Mouse (Mus musculus) cerebellum, adult 2 months (tissue): Measurements from ENCODE around the gene Dyx1c1. TPM values are rescaled to one million over a fixed set of nuclear protein-coding genes. Genes with fewer than 3 reads are reported as not detected.

Experiments
- DNase-seq, 2 experiments: peaks; one replicate each; pipeline ENCODE4 v3.0.0; 2021
- H3K27ac ChIP-seq: fragments of 200-500 bp; 2 replicates; pipeline ENCODE4 v1.5.1; 2012; ENCODE audit warnings: low read length, control low read depth, inconsistent platforms; ENCODE audit not compliant: insufficient read depth
- H3K27me3 ChIP-seq: fragments of 200-500 bp; 2 replicates; pipeline ENCODE4 v1.6.1; 2012; ENCODE audit warnings: inconsistent platforms, mild to moderate bottlenecking, low read length, moderate library complexity; ENCODE audit not compliant: control insufficient read depth, insufficient read depth
- H3K4me1 ChIP-seq: fragments of 200-500 bp; 2 replicates; pipeline ENCODE4 v1.6.1; 2011; ENCODE audit warnings: low read length; ENCODE audit not compliant: control insufficient read depth, insufficient read depth
- H3K4me3 ChIP-seq: fragments of 200-500 bp; replicated peaks from 2 replicates; pipeline ENCODE3; 2011; ENCODE audit warnings: mild to moderate bottlenecking, low read depth, low read length, control low read depth; ENCODE audit not compliant: insufficient read depth
- CTCF ChIP-seq: fragments of 200-500 bp; IDR thresholded peaks from 2 replicates; pipeline ENCODE4 v1.5.1; 2011; ENCODE audit warnings: low read depth, mild to moderate bottlenecking, control low read depth, low read length, moderate library complexity, borderline replicate concordance; ENCODE audit not compliant: insufficient read depth
- POLR2A ChIP-seq: fragments of 200-500 bp; IDR thresholded peaks from 2 replicates; pipeline ENCODE4 v1.6.1; 2011; ENCODE audit warnings: low read length, control low read depth, borderline replicate concordance; ENCODE audit not compliant: insufficient read depth
- WGBS: fragments of 180-500 bp; shearing (Covaris S2); methylation state at CpG from one replicate; pipeline ENCODE4 v1.1.7; 2018; 5-methylcytosine and 5-hydroxymethylcytosine counted together
- polyA plus RNA-seq: library from polyadenylated mRNA; depleted of rRNA; stranded (reverse); fragments of >200 nt; gene quantifications from 2 replicates; pipeline ENCODE4 v1.2.3, GENCODE M21; 2012

Dyx1c1 gene
- polyA plus RNA-seq, 1 experiment = 1.7 TPM

DNA sequence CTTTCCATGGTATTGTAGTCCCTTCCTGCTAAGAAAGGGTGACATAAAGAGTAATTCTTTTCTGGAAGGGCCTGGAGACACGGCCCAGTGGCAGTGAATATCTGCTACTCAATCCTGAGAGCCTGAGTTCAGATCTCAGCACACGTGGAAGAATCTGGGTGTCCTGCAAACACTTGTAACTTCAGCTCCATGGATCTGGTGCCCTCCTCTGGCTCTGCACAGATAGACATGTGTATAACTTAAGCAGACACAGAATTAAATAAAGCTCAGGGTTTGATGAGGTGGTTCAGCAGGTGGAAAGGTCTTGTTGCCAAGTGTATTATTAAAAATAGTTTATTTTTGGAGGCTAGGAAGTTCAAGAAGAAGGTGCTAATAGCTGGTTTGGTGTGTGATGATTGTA, 41.9 kb downstream of the Dyx1c1 start:
- DNase-seq = no peak
- Histone ChIP-seq H3K4me1 (no peaks in the 10 kb centered on the region), H3K27me3 (no peaks in the 10 kb centered on the region), H3K27ac (no peak overlapping the region), H3K4me3 (no peak overlapping the region)
- 74% methylated on average over 2 of the region's 2 CpGs for WGBS
- TF ChIP-seq POLR2A (no peak), CTCF (no peak)

DNA sequence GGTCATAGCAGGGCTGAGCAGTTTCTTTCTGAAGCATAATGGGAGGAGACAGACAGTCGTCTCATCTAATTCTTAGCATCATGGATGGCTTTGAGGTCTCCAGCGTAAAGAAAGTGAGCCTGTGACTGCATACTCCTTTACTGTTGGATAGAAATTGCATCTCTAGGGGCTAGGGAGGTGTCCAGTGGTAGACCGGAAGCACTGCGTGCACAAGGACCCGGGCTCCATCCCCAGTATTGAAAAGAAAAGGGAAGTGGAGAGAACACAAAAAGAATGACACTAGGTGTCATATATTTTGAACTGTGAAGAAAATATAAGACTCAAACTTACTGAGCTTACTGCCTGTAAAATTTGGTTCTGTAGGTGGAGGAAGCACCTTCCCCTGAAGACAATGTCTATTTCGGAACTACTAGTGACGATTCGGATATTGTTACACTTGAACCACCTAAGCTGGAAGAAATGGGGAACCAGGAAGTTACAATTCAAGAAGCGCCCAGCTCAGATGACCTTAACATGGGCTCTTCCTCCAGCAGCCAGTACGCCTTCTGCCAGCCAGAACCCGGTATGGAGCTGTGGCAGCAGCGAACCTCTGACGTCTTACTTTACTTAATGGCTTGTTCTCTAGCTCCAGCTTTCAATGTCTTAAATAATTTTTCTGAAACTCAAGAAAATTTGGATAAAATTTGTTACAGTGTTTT, 42.9 kb downstream of the Dyx1c1 start:
- no peak overlapping the region for H3K27ac ChIP-seq
- TF ChIP-seq POLR2A (no peak), CTCF (no peak)
- DNase-seq = no peak
- no peaks in the 10 kb centered on the region for H3K4me1 ChIP-seq
- no peak overlapping the region for H3K4me3 ChIP-seq
- 86% methylated on average over 13 of the region's 13 CpGs for WGBS
- no peaks in the 10 kb centered on the region for H3K27me3 ChIP-seq

DNA sequence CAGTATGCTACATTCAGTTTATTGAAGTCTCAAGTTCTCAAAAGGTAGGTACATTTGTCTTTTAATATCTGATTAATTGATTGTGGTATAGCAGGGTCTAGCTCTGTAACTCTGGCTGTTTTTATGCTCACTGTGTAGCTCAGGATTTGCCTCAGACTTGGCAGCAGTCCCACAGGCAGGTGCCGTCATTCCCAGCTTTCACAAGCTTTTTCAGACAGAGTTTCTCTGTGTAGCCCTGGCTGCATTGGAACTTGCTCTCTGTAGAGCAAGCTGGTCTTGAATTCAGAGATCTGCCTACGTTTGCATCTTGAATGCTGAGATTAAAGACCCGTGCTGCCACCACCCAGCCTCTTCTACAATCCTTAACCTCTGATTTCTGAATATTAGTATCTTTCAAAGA, 43.6 kb downstream of the Dyx1c1 start:
- no peak for DNase-seq
- Histone ChIP-seq H3K4me1 (no peaks in the 10 kb centered on the region), H3K27ac (no peak overlapping the region), H3K4me3 (no peak overlapping the region), H3K27me3 (no peaks in the 10 kb centered on the region)
- TF ChIP-seq CTCF = no peak
- TF ChIP-seq POLR2A = no peak
- WGBS = 56% methylated on average over 3 of the region's 3 CpGs

DNA sequence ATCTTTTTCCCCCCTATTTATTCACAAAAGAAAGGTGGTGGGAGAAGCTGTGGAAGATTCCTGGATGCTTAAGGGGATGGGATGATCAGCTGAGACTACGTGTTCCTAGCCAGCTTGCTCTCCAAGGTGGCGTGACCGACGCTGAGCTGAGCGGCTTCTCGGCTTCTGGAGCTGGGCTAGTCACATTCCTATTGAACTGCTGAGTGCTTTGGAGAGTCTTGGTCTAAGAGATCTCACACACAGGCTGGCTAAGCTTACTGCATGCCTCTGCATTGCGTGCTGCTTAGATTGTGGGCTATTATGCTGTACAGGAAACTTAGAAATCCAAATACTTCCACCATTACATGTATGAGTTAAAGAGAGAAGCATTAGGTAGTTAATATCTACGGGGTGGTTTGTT, 45.5 kb downstream of the Dyx1c1 start:
- no peak for TF ChIP-seq POLR2A
- no peak for TF ChIP-seq CTCF
- H3K4me3 ChIP-seq = no peak overlapping the region
- no peaks in the 10 kb centered on the region for H3K4me1 ChIP-seq
- WGBS = 86% methylated on average over 8 of the region's 8 CpGs
- no peak for DNase-seq
- no peaks in the 10 kb centered on the region for H3K27me3 ChIP-seq
- H3K27ac ChIP-seq = no peak overlapping the region

DNA sequence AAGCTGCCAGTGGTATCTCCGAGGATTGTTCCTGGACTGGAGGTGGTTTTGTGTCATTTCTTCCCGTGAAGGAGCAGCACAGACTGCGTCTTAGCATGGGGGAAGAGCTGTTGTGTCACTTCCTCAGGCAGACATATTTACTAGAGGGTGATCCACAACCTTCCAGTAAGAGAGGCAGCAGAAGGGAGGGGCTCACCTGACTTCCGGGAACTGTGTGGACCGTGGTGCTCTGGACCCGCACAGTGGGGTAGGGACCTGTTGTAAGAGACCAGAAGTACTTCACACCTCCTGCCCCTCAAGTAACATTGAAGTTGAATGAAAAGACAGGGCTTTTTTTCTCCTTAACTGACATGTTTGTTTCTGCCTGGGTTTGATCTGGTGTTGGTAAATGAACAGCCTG, 46.5 kb downstream of the Dyx1c1 start:
- Histone ChIP-seq H3K27ac (no peak overlapping the region), H3K4me3 (no peak overlapping the region), H3K27me3 (no peaks in the 10 kb centered on the region), H3K4me1 (no peaks in the 10 kb centered on the region)
- WGBS = 93% methylated on average over 6 of the region's 6 CpGs
- TF ChIP-seq POLR2A = no peak
- no peak for TF ChIP-seq CTCF
- DNase-seq = no peak

DNA sequence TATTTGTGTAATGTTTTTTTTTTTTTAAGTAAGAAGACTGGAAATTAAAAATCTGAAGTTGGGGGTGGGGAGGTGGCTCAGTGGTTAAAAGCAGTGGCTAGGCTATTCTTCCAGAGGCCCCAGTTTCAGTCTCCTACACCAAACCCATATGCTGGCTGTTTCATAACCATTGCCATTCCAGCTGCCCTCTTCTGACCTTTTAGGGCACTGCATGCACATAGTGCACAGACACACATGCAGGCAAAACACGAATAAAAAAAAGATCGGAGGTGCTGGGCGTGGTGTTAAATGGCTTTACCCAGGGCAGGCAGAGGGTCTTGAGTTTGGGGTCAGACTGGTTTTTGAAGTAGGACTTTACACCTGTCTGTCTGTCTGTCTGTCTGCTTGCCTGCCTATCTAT, 47.6 kb downstream of the Dyx1c1 start:
- no peaks in the 10 kb centered on the region for H3K4me1 ChIP-seq
- TF ChIP-seq POLR2A (no peak), CTCF (0 out of 2 replicates have a peak, but pooled peaks have one; percentile 2)
- H3K27ac ChIP-seq = no peak overlapping the region
- no peaks in the 10 kb centered on the region for H3K27me3 ChIP-seq
- 87% methylated on average over 3 of the region's 3 CpGs for WGBS
- no peak overlapping the region for H3K4me3 ChIP-seq
- no peak for DNase-seq

DNA sequence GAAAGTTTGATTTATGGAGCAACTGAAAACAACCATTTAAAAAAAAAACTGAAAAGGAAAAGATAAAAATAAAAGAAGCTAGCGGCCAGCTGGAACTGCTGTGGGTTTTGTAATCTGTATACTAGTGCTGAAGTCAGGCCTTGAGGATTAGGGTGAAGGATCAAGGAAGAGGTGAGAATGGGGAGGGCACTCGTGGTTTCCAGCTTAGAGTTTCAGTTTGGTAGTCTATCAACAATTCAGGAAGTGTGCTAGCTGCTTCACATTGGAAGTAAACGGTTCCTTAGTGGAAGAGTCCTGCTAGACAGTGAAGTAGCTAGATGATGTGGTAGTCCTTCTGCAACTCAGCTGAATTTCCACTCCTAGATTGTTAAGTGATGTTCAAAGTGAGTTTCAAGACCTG, 49.8 kb downstream of the Dyx1c1 start:
- no peaks in the 10 kb centered on the region for H3K4me1 ChIP-seq
- H3K27ac ChIP-seq = no peak overlapping the region
- no peak overlapping the region for H3K4me3 ChIP-seq
- WGBS = 83% methylated on average over 3 of the region's 3 CpGs
- DNase-seq = no peak
- TF ChIP-seq CTCF (no peak), POLR2A (no peak)
- no peaks in the 10 kb centered on the region for H3K27me3 ChIP-seq

DNA sequence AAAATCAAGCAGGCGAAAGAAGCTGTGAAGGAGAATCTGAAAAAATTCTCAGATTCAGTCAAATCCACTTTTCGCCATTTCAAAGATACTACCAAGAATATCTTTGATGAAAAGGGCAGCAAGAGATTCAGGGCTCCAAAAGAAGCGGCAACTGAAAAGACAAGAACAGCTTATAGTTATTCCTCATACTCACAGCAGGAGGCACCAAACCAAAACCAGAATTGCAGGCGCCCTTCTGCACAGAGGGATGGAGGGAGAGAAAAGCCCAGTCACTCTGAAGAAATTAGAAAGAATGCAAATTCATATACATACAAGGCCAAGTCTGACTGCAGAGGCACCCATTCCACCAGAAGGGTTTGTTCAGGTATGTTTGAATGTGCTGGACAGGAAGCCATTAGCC, 54.0 kb downstream of the Dyx1c1 start:
- no peak for DNase-seq
- 89% methylated on average over 4 of the region's 4 CpGs for WGBS
- Histone ChIP-seq H3K4me3 (no peak overlapping the region), H3K27ac (no peak overlapping the region), H3K27me3 (no peaks in the 10 kb centered on the region), H3K4me1 (no peaks in the 10 kb centered on the region)
- TF ChIP-seq POLR2A (no peak), CTCF (no peak)
